Mouse (Mus musculus) heart, adult 2 months (tissue): ENCODE data around the gene Erich6. TPM values are rescaled to one million over a fixed set of nuclear protein-coding genes. Genes with fewer than 3 reads are reported as not detected.

Experiments used
- DNase-seq, 2 experiments: peaks; one replicate each; pipeline ENCODE4 v3.0.0; 2021
- H3K27ac ChIP-seq: fragments of 200-600 bp; 2 replicates; pipeline ENCODE4 v1.8.1; 2022
- H3K27me3 ChIP-seq: fragments of 200-500 bp; 2 replicates; pipeline ENCODE4 v1.6.1; 2012; ENCODE audit warnings: mild to moderate bottlenecking, low read length, inconsistent platforms, mixed read lengths; ENCODE audit not compliant: control insufficient read depth, insufficient read depth
- H3K36me3 ChIP-seq: fragments of 200-500 bp; 2 replicates; pipeline ENCODE4 v1.6.1; 2012; ENCODE audit warnings: low read length, inconsistent platforms; ENCODE audit not compliant: control insufficient read depth, insufficient read depth
- H3K4me1 ChIP-seq: fragments of 200-500 bp; 2 replicates; pipeline ENCODE4 v1.6.1; 2011; ENCODE audit warnings: low read length; ENCODE audit not compliant: control insufficient read depth, insufficient read depth
- H3K4me3 ChIP-seq: fragments of 200-600 bp; 2 replicates; pipeline ENCODE4 v1.8.1; 2022
- H3K79me2 ChIP-seq: fragments of 200-500 bp; replicated peaks from 2 replicates; pipeline ENCODE4 v1.6.1; 2012; ENCODE audit warnings: mild to moderate bottlenecking, inconsistent platforms, low read length, moderate library complexity, mixed read lengths; ENCODE audit not compliant: control insufficient read depth, insufficient read depth
- H3K9ac ChIP-seq: fragments of 200-500 bp; 2 replicates; pipeline ENCODE4 v1.6.1; 2012; ENCODE audit warnings: low read depth, mild to moderate bottlenecking, control low read depth, inconsistent platforms, low read length, mixed read lengths
- CTCF ChIP-seq: fragments of 200-600 bp; IDR thresholded peaks from 2 replicates; pipeline ENCODE4 v1.8.1; 2022; ENCODE audit warnings: antibody characterized with exemption, mild to moderate bottlenecking, moderate library complexity
- EP300 ChIP-seq: fragments of 200-500 bp; IDR thresholded peaks from 2 replicates; pipeline ENCODE4 v1.6.1; 2011; ENCODE audit warnings: low read depth, low read length, control low read depth; ENCODE audit not compliant: insufficient read depth
- POLR2A ChIP-seq: fragments of 200-500 bp; IDR thresholded peaks from 2 replicates; pipeline ENCODE4 v1.6.1; 2011; ENCODE audit warnings: mild to moderate bottlenecking, low read depth, low read length, control low read depth; ENCODE audit not compliant: insufficient read depth
- WGBS: fragments of 180-500 bp; shearing (Covaris S2); methylation state at CpG from one replicate; pipeline ENCODE4 v1.1.7; 2018; 5-methylcytosine and 5-hydroxymethylcytosine counted together
- intact Hi-C: fragments of 180-260 bp; cut with DNase I; formaldehyde crosslinking; loops from one replicate; pipeline ENCODE4 v1.15.1; 2025
- polyA plus RNA-seq: library from polyadenylated mRNA; depleted of rRNA; stranded (reverse); fragments of >200 nt; gene quantifications from 2 replicates; pipeline ENCODE4 v1.2.3, GENCODE M21; 2012
- total RNA-seq, 2 experiments: library from RNA; stranded (reverse); gene quantifications; 2 replicates each; pipeline ENCODE4 v1.2.3; 2021

Gene Erich6
- total and polyA plus RNA-seq, 3 experiments = 0.10 TPM; not detected in 2

DNA sequence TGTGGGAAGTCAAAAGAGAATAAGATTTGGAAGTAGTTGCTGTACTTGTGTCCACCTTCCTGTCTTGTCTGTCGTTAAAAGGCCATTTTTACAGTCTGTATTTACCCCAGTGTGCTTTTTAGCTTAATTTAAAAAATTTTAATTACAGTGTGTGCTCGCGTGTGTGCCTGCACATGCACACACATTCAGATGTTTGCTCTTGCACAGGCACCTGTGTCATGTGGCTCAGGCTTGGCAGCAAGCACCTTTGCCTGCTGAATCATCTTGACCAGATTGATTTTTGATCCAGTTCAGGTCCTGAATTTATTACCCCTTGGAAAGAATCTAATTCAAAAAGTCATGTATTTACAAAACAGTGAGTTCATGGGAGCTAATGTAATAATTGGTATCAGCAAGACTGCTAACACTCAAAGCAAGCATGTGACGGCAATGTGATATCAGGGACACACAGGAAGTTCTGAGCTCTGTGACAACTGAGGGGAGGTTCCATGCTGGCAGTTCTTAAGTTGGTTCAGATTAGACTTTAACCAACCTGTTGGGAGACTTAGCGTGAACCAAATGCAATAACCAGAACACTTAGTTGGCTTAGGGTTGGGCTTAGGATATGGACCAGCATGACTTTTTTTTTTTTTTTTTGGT lies 54.1 kb downstream of the Erich6 start:
- Histone ChIP-seq H3K27ac (no peak overlapping the region), H3K4me1 (peaks cover 14% of the 10 kb centered on the region), H3K27me3 (no peaks in the 10 kb centered on the region), H3K4me3 (no peak overlapping the region), H3K79me2 (peaks cover 8% of the 10 kb centered on the region), H3K36me3 (peaks cover 25% of the 10 kb centered on the region), H3K9ac (no peak overlapping the region)
- no peak for DNase-seq
- TF ChIP-seq CTCF (no peak), EP300 (no peak), POLR2A (no peak)
- WGBS = 64% methylated on average over 5 of the region's 5 CpGs
- intact Hi-C loops = no loop called here

DNA sequence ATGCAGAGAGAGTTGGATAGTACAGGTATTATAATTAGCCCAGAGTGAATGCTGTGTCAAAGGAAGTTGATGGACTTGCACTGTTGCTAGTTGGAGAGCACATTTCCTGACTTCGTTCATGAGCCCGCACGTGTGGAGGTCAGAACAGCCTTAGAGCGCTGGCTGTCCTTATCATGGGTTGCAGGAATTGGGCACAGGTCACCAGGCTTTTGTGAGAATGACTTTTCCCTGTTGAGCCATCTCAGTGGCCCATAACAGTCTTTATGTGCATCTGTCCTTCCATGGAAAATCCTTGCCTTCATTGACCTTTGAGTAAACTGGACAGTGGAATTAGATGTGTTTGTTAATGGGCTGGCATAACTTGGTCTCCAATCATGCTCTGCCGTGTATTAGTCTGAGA lies 54.7 kb downstream of the Erich6 start:
- H3K27ac ChIP-seq = no peak overlapping the region
- peaks cover 25% of the 10 kb centered on the region for H3K36me3 ChIP-seq
- no peaks in the 10 kb centered on the region for H3K27me3 ChIP-seq
- DNase-seq = no peak
- H3K79me2 ChIP-seq = peaks cover 8% of the 10 kb centered on the region
- intact Hi-C loops = no loop called here
- no peak overlapping the region for H3K9ac ChIP-seq
- H3K4me1 ChIP-seq = peaks cover 14% of the 10 kb centered on the region
- TF ChIP-seq POLR2A = no peak
- no peak for TF ChIP-seq CTCF
- no peak for TF ChIP-seq EP300
- H3K4me3 ChIP-seq = no peak overlapping the region
- WGBS = 28% methylated on average over 5 of the region's 5 CpGs

DNA sequence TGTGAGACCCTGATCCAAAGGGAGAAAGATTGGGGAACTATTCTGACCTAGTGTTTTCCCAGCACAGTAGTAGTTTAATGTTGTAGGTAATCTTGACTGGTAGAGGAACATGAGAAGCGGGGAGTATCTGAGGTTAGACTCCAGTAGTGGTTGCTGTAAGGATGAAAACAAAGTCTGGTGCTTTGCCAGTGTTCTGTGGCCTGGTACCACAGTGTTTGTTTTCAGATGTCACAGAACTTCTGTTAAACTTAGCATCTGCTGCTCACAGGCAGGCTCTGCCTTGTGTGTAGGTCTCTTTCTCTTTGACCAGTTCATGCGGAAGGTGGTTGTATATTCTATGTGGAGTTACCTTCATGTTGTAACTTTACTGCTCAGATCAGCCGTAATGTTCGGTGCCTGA lies 55.5 kb downstream of the Erich6 start:
- TF ChIP-seq EP300 (no peak), CTCF (no peak), POLR2A (no peak)
- Histone ChIP-seq H3K4me1 (peaks cover 14% of the 10 kb centered on the region), H3K79me2 (peaks cover 8% of the 10 kb centered on the region), H3K27me3 (no peaks in the 10 kb centered on the region), H3K9ac (no peak overlapping the region; the same call in 1 of the 2 replicates), H3K27ac (no peak overlapping the region), H3K4me3 (no peak overlapping the region), H3K36me3 (peaks cover 25% of the 10 kb centered on the region)
- no peak for DNase-seq
- WGBS = 73% methylated on average over 4 of the region's 4 CpGs
- intact Hi-C loops = no loop called here

- no peak for TF ChIP-seq EP300
- TF ChIP-seq CTCF = no peak
- TF ChIP-seq POLR2A = no peak
- 6% methylated on average over 8 of the region's 8 CpGs for WGBS
- H3K79me2 ChIP-seq = peaks cover 8% of the 10 kb centered on the region
- peak overlapping the region; percentile 96 for H3K27ac ChIP-seq
- H3K36me3 ChIP-seq = peaks cover 23% of the 10 kb centered on the region
- no peak overlapping the region for H3K9ac ChIP-seq
- DNase-seq = no peak
- H3K4me1 ChIP-seq = peaks cover 11% of the 10 kb centered on the region
- H3K27me3 ChIP-seq = no peaks in the 10 kb centered on the region
- H3K4me3 ChIP-seq = peak overlapping the region; percentile 69
- intact Hi-C loops = loop anchor here (2.0 to 5.0 kb wide), 4 partner anchors 53 to 730 kb away; partner anchors contain the start of genes Eif2a, Pfn2, Serp1 and Siah2
Observed at GRCm38 (mm10) chr3:58577506-58578050, 59.4 kb downstream of the Erich6 start.

GRCm38 (mm10) chr3:58577067-58577503 lies 59.9 kb downstream of the Erich6 start:
- no peaks in the 10 kb centered on the region for H3K27me3 ChIP-seq
- H3K4me1 ChIP-seq = peaks cover 8% of the 10 kb centered on the region
- intact Hi-C loops = loop anchor here (2.0 to 5.0 kb wide), 4 partner anchors 52 to 730 kb away; partner anchors contain the start of genes Eif2a, Pfn2, Serp1 and Siah2
- WGBS = under 1% methylated on average over 36 of the region's 36 CpGs
- H3K9ac ChIP-seq = peak overlapping the region; percentile 98
- TF ChIP-seq EP300 = no peak
- TF ChIP-seq CTCF = peak; percentile 4; the same call in 1 of the 2 replicates
- peak overlapping the region; percentile 69 for H3K4me3 ChIP-seq
- H3K36me3 ChIP-seq = peaks cover 21% of the 10 kb centered on the region
- peak overlapping the region; percentile 96 for H3K27ac ChIP-seq
- H3K79me2 ChIP-seq = peaks cover 8% of the 10 kb centered on the region
- no peak for DNase-seq
